Mouse (Mus musculus): ENCODE measurements around the gene Fsip1. TPM values are rescaled to one million over a fixed set of nuclear protein-coding genes. Genes with fewer than 3 reads are reported as not detected.

Fsip1 gene
- total RNA-seq, 2 experiments from 2014 or later: not detected

GRCm38 (mm10) chr2:118262673-118263072 is 5.9 kb upstream of the Fsip1 start:
- DNase-seq: no peak
- intact Hi-C loops (cut with DNase I; ENCODE audit: low total_unique reads): loop anchor here (10.0 kb wide), 2 partner anchors 162 to 342 kb away; no protein-coding TSS in a partner anchor

- DNase-seq: no peak
- intact Hi-C loops (cut with DNase I; ENCODE audit: low total_unique reads): loop anchor here (10.0 kb wide), 2 partner anchors 165 to 345 kb away; no protein-coding TSS in a partner anchor
Measured at GRCm38 (mm10) chr2:118259746-118260145, 3.0 kb upstream of the Fsip1 start.

- intact Hi-C loops (cut with DNase I; ENCODE audit: low total_unique reads): no loop called here
- DNase-seq: no peak
Measured at GRCm38 (mm10) chr2:118257094-118257493, 328 bp upstream of the Fsip1 start.

GRCm38 (mm10) chr2:118254516-118254915 is 2.2 kb downstream of the Fsip1 start:
- intact Hi-C loops (cut with DNase I; ENCODE audit: low total_unique reads): no loop called here
- no peak for DNase-seq

- no peak for DNase-seq
- intact Hi-C loops (cut with DNase I; ENCODE audit: low total_unique reads): no loop called here
Measured at GRCm38 (mm10) chr2:118248966-118249365, 7.8 kb downstream of the Fsip1 start.

- DNase-seq: no peak
- intact Hi-C loops (cut with DNase I; ENCODE audit: low total_unique reads): no loop called here
Measured at GRCm38 (mm10) chr2:118248016-118248415, 8.8 kb downstream of the Fsip1 start.

- intact Hi-C loops (cut with DNase I; ENCODE audit: low total_unique reads): loop anchor here (2.0 kb wide), 1 partner anchor 43 kb away; no protein-coding TSS in a partner anchor
- peak; percentile 68 for DNase-seq
Measured at GRCm38 (mm10) chr2:118245914-118246313, 10.9 kb downstream of the Fsip1 start.

GRCm38 (mm10) chr2:118236196-118236595 is 20.6 kb downstream of the Fsip1 start:
- intact Hi-C loops (cut with DNase I; ENCODE audit: low total_unique reads): no loop called here
- peak; percentile 13 for DNase-seq

GRCm38 (mm10) chr2:118235614-118236013 is 21.2 kb downstream of the Fsip1 start:
- no peak for DNase-seq
- intact Hi-C loops (cut with DNase I; ENCODE audit: low total_unique reads): no loop called here

- no peak for DNase-seq
Measured at GRCm38 (mm10) chr2:118230544-118230943, 26.2 kb downstream of the Fsip1 start.

GRCm38 (mm10) chr2:118228486-118229079 is 28.2 kb downstream of the Fsip1 start:
- intact Hi-C loops (cut with DNase I; ENCODE audit: low total_unique reads): no loop called here
- DNase-seq: no peak

More at GRCm38 (mm10) chr2:118230544-118230943, 26.2 kb downstream of the Fsip1 start:
- intact Hi-C loops (cut with DNase I; ENCODE audit: low total_unique reads): no loop called here

- intact Hi-C loops (cut with DNase I; ENCODE audit: low total_unique reads): no loop called here
- no peak for DNase-seq
Measured at GRCm38 (mm10) chr2:118225316-118226041, 31.3 kb downstream of the Fsip1 start.

GRCm38 (mm10) chr2:118217993-118218595 is 38.7 kb downstream of the Fsip1 start:
- intact Hi-C loops (cut with DNase I; ENCODE audit: low total_unique reads): no loop called here
- no peak for DNase-seq

GRCm38 (mm10) chr2:118209712-118210111 is 47.1 kb downstream of the Fsip1 start:
- intact Hi-C loops (cut with DNase I; ENCODE audit: low total_unique reads): no loop called here
- DNase-seq: no peak

- no peak for DNase-seq
- intact Hi-C loops (cut with DNase I; ENCODE audit: low total_unique reads): no loop called here
Measured at GRCm38 (mm10) chr2:118208651-118209050, 48.1 kb downstream of the Fsip1 start.

GRCm38 (mm10) chr2:118205991-118206585 is 50.7 kb downstream of the Fsip1 start:
- DNase-seq: no peak
- intact Hi-C loops (cut with DNase I; ENCODE audit: low total_unique reads): no loop called here

- no peak for DNase-seq
- intact Hi-C loops (cut with DNase I; ENCODE audit: low total_unique reads): no loop called here
Measured at GRCm38 (mm10) chr2:118204646-118205045, 52.1 kb downstream of the Fsip1 start.

- no peak for DNase-seq
- intact Hi-C loops (cut with DNase I; ENCODE audit: low total_unique reads): loop anchor here (2.0 kb wide), 1 partner anchor 43 kb away; no protein-coding TSS in a partner anchor
Measured at GRCm38 (mm10) chr2:118203739-118204461, 52.9 kb downstream of the Fsip1 start.

- no peak for DNase-seq
- intact Hi-C loops (cut with DNase I; ENCODE audit: low total_unique reads): loop anchor here (2.0 kb wide), 1 partner anchor 44 kb away; no protein-coding TSS in a partner anchor
Measured at GRCm38 (mm10) chr2:118202934-118203333, 53.8 kb downstream of the Fsip1 start.

Measured in gastrocnemius, postnatal 14 days (tissue).